Comparison of ENCODE assay signal across 26 mouse cellular contexts in the genomic region with DNA sequence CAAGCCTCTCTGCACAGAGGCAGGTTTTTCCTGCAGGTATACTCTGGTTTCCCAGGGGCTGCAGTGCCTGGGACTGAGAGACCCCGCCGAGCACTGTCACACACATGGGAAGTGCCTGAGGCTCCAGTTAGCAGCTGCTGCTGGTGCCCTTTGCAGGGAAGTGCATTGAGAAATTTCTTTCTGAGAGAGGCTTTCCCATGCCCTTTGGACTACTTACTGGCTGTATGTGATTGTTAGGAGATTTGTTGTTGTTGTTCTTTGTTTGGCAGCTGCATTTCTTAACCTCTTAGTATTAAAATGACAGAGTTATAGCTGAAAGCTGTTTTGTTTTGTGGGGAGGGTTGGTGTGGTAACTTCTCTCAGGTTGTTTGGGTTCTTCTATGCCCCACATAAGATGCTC. TPM values are rescaled to one million over a fixed set of nuclear protein-coding genes. Genes with fewer than 3 reads are reported as not detected.
DNase-seq lines count a peak whose midpoint lies in the region; ATAC-seq and TF ChIP-seq lines count a peak whose summit lies in the region.
"Had no signal": no experiment of that assay in that cellular context is flagged by ENCODE, and none has a peak within 500 bp of the region (broad histone marks: within the 10 kb centered on the region; RNA-seq: fewer than 3 reads in every experiment).

No protein-coding gene starts in this region.

- no peak overlapping the region for H3K4me3 ChIP-seq in heart, adult 2 months

- no peak overlapping the region for H3K27ac ChIP-seq in heart, adult 2 months

- no peak for TF ChIP-seq CTCF in heart, adult 2 months (IDR thresholded peaks at IDR 0.05)

- no peak for ATAC-seq in erythroblast, adult 5-6 weeks (replicated peaks; ENCODE audit: low FRiP score, poor library complexity, severe bottlenecking)
- ATAC-seq: activated CD4-positive, CD25-positive, alpha-beta regulatory T cell, adult 4 months; CD4-positive, CD25-positive, alpha-beta regulatory T cell, adult 4 months; Patski had no signal

- no peaks in the 10 kb centered on the region for H3K27me3 ChIP-seq in heart, adult 2 months (ENCODE audit: control insufficient read depth, insufficient read depth, low read length)

- no peaks in the 10 kb centered on the region for H3K36me3 ChIP-seq in heart, adult 2 months (ENCODE audit: control insufficient read depth, insufficient read depth, low read length)

- intact Hi-C loops in heart, adult 2 months (cut with DNase I) = loop anchor here (5.0 to 10.0 kb wide), 3 partner anchors 51 to 164 kb away; a partner anchor contains a TSS

- TF ChIP-seq POLR2A in heart, adult 2 months (IDR thresholded peaks at IDR 0.05; ENCODE audit: insufficient read depth, low read depth, low read length) = no peak

- whole genome bisulfite sequencing in heart, adult 2 months = 53% methylated on average over 2 of the region's 2 CpGs

- peaks cover 2% of the 10 kb centered on the region for H3K4me1 ChIP-seq in heart, adult 2 months (ENCODE audit: control insufficient read depth, insufficient read depth, low read length)

- no peaks in the 10 kb centered on the region for H3K79me2 ChIP-seq in heart, adult 2 months (replicated peaks; ENCODE audit: control insufficient read depth, insufficient read depth, low read length)

- peak; percentile 56 for DNase-seq in heart, adult 11 months
- DNase-seq in heart, adult 2 months = no peak
- peak; percentile 95 for DNase-seq in adipocyte (ENCODE audit: low spot score)
- DNase-seq: adrenal gland, adult 2 months; adrenal gland, adult 8-10 months; adrenal gland, postnatal 10 days; adrenal gland, postnatal 14 days; adrenal gland, postnatal 25 days; adrenal gland, postnatal 36 days; B cell, adult 2 months; cerebellum, adult 11 months; cerebellum, adult 11-12 months; cerebellum, adult 18-20 months; cerebellum, adult 2 months had no signal

- no peak overlapping the region for H3K9ac ChIP-seq in heart, adult 2 months (ENCODE audit: low read depth, low read length)

- no peak for TF ChIP-seq EP300 in heart, adult 2 months (IDR thresholded peaks at IDR 0.05; ENCODE audit: insufficient read depth, low read depth, low read length)

RNA-seq across cellular contexts. Expression of a gene that starts 2.9 kb away (rescaled TPM):
- under 1 TPM; 0.64 to 0.68 TPM for total RNA-seq in heart, adult 2 months (2021)
- 0.23 and 0.59 TPM in 2 replicates for polyA plus RNA-seq in heart, adult 2 months (2012; rRNA removed)
- total RNA-seq in erythroblast, adult 5-6 weeks (2015; ENCODE audit: low replicate concordance) = 16.5 and 19.8 TPM in 2 replicates
- total RNA-seq in erythroblast, adult 5-6 weeks (2017; ENCODE audit: low replicate concordance) = 51.9 and 67.3 TPM in 2 replicates

RNA-seq across cellular contexts. Expression of a gene that starts 31.3 kb away (rescaled TPM):
- under 1 TPM in 1 of 2 experiments, not detected in 1; 0.11 TPM for total RNA-seq in heart, adult 2 months (2021)
- polyA plus RNA-seq in heart, adult 2 months (2012; rRNA removed) = 0.39 and 0.53 TPM in 2 replicates
- total RNA-seq in erythroblast, adult 5-6 weeks (2015; ENCODE audit: low replicate concordance) = not detected in 2 replicates
- 0.14 TPM in 1 of 2 replicates, not detected in the other for total RNA-seq in erythroblast, adult 5-6 weeks (2017; ENCODE audit: low replicate concordance)
- total RNA-seq: CH12.LX had no signal
- polyA plus RNA-seq: CD4-positive, CD25-positive, alpha-beta regulatory T cell, adult 4 months had no signal

RNA-seq across cellular contexts. Expression of a gene that starts 38.3 kb away (rescaled TPM):
- not detected for total RNA-seq in heart, adult 2 months (2021)
- polyA plus RNA-seq in heart, adult 2 months (2012; rRNA removed) = not detected in 2 replicates
- not detected in 2 replicates for total RNA-seq in erythroblast, adult 5-6 weeks (2015; ENCODE audit: low replicate concordance)
- total RNA-seq in erythroblast, adult 5-6 weeks (2017; ENCODE audit: low replicate concordance) = not detected in 2 replicates
- total RNA-seq: adrenal gland, adult 18-20 months; adrenal gland, adult 2 months; adrenal gland, adult 8-10 months; adrenal gland, postnatal 10 days; adrenal gland, postnatal 14 days; adrenal gland, postnatal 25 days; adrenal gland, postnatal 36 days; adrenal gland, postnatal 4 days; CH12.LX; ES-E14; G1E; MEL had no signal
- polyA plus RNA-seq: activated CD4-positive, CD25-positive, alpha-beta regulatory T cell, adult 4 months; adrenal gland, adult 2 months; brain, embryonic 14.5 days; C2C12; CD4-positive, CD25-positive, alpha-beta regulatory T cell, adult 4 months; cerebellum, adult 2 months; G1E; Patski had no signal

RNA-seq across cellular contexts. Expression of a gene that starts 48.4 kb away (rescaled TPM):
- 10 to 100 TPM; 24.3 to 26.4 TPM for total RNA-seq in heart, adult 2 months (2021)
- polyA plus RNA-seq in heart, adult 2 months (2012; rRNA removed) = 15.1 and 21.7 TPM in 2 replicates
- not detected in 2 replicates for total RNA-seq in erythroblast, adult 5-6 weeks (2015; ENCODE audit: low replicate concordance)
- 0.17 TPM in 1 of 2 replicates, not detected in the other for total RNA-seq in erythroblast, adult 5-6 weeks (2017; ENCODE audit: low replicate concordance)
- total RNA-seq: CH12.LX had no signal
- polyA plus RNA-seq: activated CD4-positive, CD25-positive, alpha-beta regulatory T cell, adult 4 months; CD4-positive, CD25-positive, alpha-beta regulatory T cell, adult 4 months; G1E had no signal

RNA-seq across cellular contexts. Expression of a gene that starts 50.9 kb away (rescaled TPM):
- 100 to 1,000 TPM; 356 to 463 TPM for total RNA-seq in heart, adult 2 months (2021)
- polyA plus RNA-seq in heart, adult 2 months (2012; rRNA removed) = 215 and 327 TPM in 2 replicates
- total RNA-seq in erythroblast, adult 5-6 weeks (2015; ENCODE audit: low replicate concordance) = 1.9 and 8.1 TPM in 2 replicates
- total RNA-seq in erythroblast, adult 5-6 weeks (2017; ENCODE audit: low replicate concordance) = 4.2 and 4.8 TPM in 2 replicates

Comparison
In these comparisons a context has a peak if more than half of its experiments do, and no peak if none do; other contexts are left out.
1. DNase-seq: peak in heart, adult 11 months (single experiment) and adipocyte (single experiment); none in heart, adult 2 months (0 of 2).
2. RNA of a gene that starts 2.9 kb away (total RNA-seq): 16.5 to 67.3 TPM in erythroblast, adult 5-6 weeks; 0.64 to 0.68 TPM in heart, adult 2 months; every median in the first group is over 10 times any median in the second.